Mouse (Mus musculus) liver, embryonic 16.5 days (tissue): ENCODE measurements around the gene Sec23b. TPM values are rescaled to one million over a fixed set of nuclear protein-coding genes. Genes with fewer than 3 reads are reported as not detected.
A peak's percentile ranks its signal among the peaks of the same experiment; 100 is the strongest.

Experiments used
- ATAC-seq: fragments of 200-750 bp; cut with Nextera tagmentation; 2 replicates; pipeline ENCODE4 v1.8.0; 2017; ENCODE audit warnings: low read depth, mild to moderate bottlenecking, moderate number of reproducible peaks, moderate library complexity
- H3K27ac ChIP-seq: fragments of 300-500 bp; sonication (generic); 2 replicates; pipeline ENCODE4 v1.5.1; 2014; ENCODE audit warnings: mild to moderate bottlenecking, low read length
- H3K27me3 ChIP-seq: fragments of 300-500 bp; sonication (generic); 2 replicates; pipeline ENCODE4 v1.6.1; 2014; ENCODE audit warnings: low read depth, low read length, mixed read lengths; ENCODE audit not compliant: control insufficient read depth, insufficient read depth
- H3K36me3 ChIP-seq: fragments of 300-500 bp; sonication (generic); 2 replicates; pipeline ENCODE4 v1.6.1; 2014; ENCODE audit warnings: mild to moderate bottlenecking; ENCODE audit not compliant: control insufficient read depth, insufficient read depth
- H3K4me1 ChIP-seq: fragments of 300-500 bp; sonication (generic); 2 replicates; pipeline ENCODE4 v1.6.1; 2014; ENCODE audit warnings: low read depth, low read length, mixed read lengths; ENCODE audit not compliant: control insufficient read depth
- H3K4me2 ChIP-seq: fragments of 300-500 bp; sonication (generic); 2 replicates; pipeline ENCODE4 v1.6.1; 2014; ENCODE audit warnings: low read depth, low read length, mixed read lengths
- H3K4me3 ChIP-seq: fragments of 300-500 bp; sonication (generic); 2 replicates; pipeline ENCODE4 v1.5.1; 2014; ENCODE audit warnings: low read depth, mild to moderate bottlenecking, low read length
- H3K9ac ChIP-seq: fragments of 300-500 bp; sonication (generic); 2 replicates; pipeline ENCODE4 v1.6.1; 2014; ENCODE audit warnings: low read depth, low read length
- H3K9me3 ChIP-seq: fragments of 300-500 bp; sonication (generic); replicated peaks from 2 replicates; pipeline ENCODE4 v1.6.1; 2016; ENCODE audit warnings: low read length; ENCODE audit not compliant: control insufficient read depth
- WGBS: fragments of 180-500 bp; shearing (Covaris S2); extraction: QIAGEN DNeasy Blood & Tissue Kit; methylation state at CpG from one replicate; pipeline ENCODE4 v1.1.7; 2014; ENCODE audit not compliant: insufficient replicate concordance; 5-methylcytosine and 5-hydroxymethylcytosine counted together
- polyA plus RNA-seq: library from polyadenylated mRNA; unstranded; fragments of >200 nt; fragmentation: Nextera tagmentation; extraction: Ambion mirVana; gene quantifications from 2 replicates; pipeline ENCODE4 v1.2.1, GENCODE M21; 2015

Gene Sec23b
- polyA plus RNA-seq, 1 experiment from 2014 or later: 44.0 TPM

GRCm38 (mm10) chr2:144593951-144594651, 38.1 kb downstream of the Sec23b start, which contains the start of gene Smim26:
Gene Smim26, plus strand, starts transcription at chr2:144594054.
- Histone ChIP-seq H3K27me3 (no peaks in the 10 kb centered on the region), H3K4me1 (no peaks in the 10 kb centered on the region; the same call in 1 of the 2 replicates), H3K4me3 (peak within 1 kb of the TSS; percentile 67), H3K27ac (no peak within 1 kb of the TSS), H3K4me2 (peak within 1 kb of the TSS; percentile 63), H3K9ac (peak within 1 kb of the TSS; percentile 64), H3K36me3 (no peaks in the 10 kb centered on the region; the same call in 1 of the 2 replicates), H3K9me3 (no peaks in the 10 kb centered on the region)
- under 1% methylated on average over 31 of the region's 31 CpGs for WGBS
- peak; percentile 96 for ATAC-seq

- Histone ChIP-seq H3K4me3 (no peak overlapping the region), H3K27me3 (no peaks in the 10 kb centered on the region), H3K4me2 (no peak overlapping the region), H3K36me3 (no peaks in the 10 kb centered on the region), H3K9me3 (no peaks in the 10 kb centered on the region), H3K27ac (no peak overlapping the region), H3K9ac (no peak overlapping the region), H3K4me1 (peaks cover 8% of the 10 kb centered on the region)
- no peak for ATAC-seq
- 56% methylated on average over 2 of the region's 2 CpGs for WGBS
These were observed 42.0 kb downstream of the Sec23b start for GRCm38 (mm10) chr2:144598006-144598405.

GRCm38 (mm10) chr2:144599831-144600687, 44.0 kb downstream of the Sec23b start, which contains the start of gene Dtd1:
Gene Dtd1, plus strand, starts transcription at chr2:144599897.
- Histone ChIP-seq H3K4me3 (peak within 1 kb of the TSS; percentile 79), H3K4me1 (peaks cover 8% of the 10 kb centered on the region), H3K9me3 (no peaks in the 10 kb centered on the region), H3K27me3 (no peaks in the 10 kb centered on the region), H3K4me2 (peak within 1 kb of the TSS; percentile 86), H3K36me3 (no peaks in the 10 kb centered on the region), H3K9ac (peak within 1 kb of the TSS; percentile 83), H3K27ac (no peak within 1 kb of the TSS)
- ATAC-seq: peak; percentile 95
- WGBS: under 1% methylated on average over 50 of the region's 50 CpGs

GRCm38 (mm10) chr2:144601576-144601975, 45.5 kb downstream of the Sec23b start:
- no peaks in the 10 kb centered on the region for H3K27me3 ChIP-seq
- no peak overlapping the region for H3K4me2 ChIP-seq
- no peaks in the 10 kb centered on the region for H3K9me3 ChIP-seq
- ATAC-seq: no peak
- H3K4me1 ChIP-seq: peaks cover 8% of the 10 kb centered on the region
- H3K4me3 ChIP-seq: no peak overlapping the region
- H3K36me3 ChIP-seq: no peaks in the 10 kb centered on the region
- H3K9ac ChIP-seq: no peak overlapping the region
- 83% methylated on average over 1 of the region's 1 CpGs for WGBS
- no peak overlapping the region for H3K27ac ChIP-seq

GRCm38 (mm10) chr2:144613956-144614355, 57.9 kb downstream of the Sec23b start:
- Histone ChIP-seq H3K4me1 (peaks cover 3% of the 10 kb centered on the region), H3K27me3 (no peaks in the 10 kb centered on the region), H3K27ac (no peak overlapping the region), H3K4me2 (no peak overlapping the region), H3K9me3 (no peaks in the 10 kb centered on the region), H3K4me3 (no peak overlapping the region), H3K9ac (no peak overlapping the region), H3K36me3 (no peaks in the 10 kb centered on the region)
- ATAC-seq: no peak
- whole genome bisulfite sequencing: 76% methylated on average over 6 of the region's 6 CpGs

GRCm38 (mm10) chr2:144617074-144617874, 61.2 kb downstream of the Sec23b start:
- WGBS: 48% methylated on average over 16 of the region's 16 CpGs
- Histone ChIP-seq H3K4me3 (no peak overlapping the region), H3K4me1 (peaks cover 3% of the 10 kb centered on the region), H3K9ac (no peak overlapping the region), H3K27me3 (no peaks in the 10 kb centered on the region), H3K9me3 (no peaks in the 10 kb centered on the region), H3K4me2 (no peak overlapping the region), H3K36me3 (no peaks in the 10 kb centered on the region), H3K27ac (no peak overlapping the region)
- ATAC-seq: peak; percentile 65

GRCm38 (mm10) chr2:144621491-144621890, 65.5 kb downstream of the Sec23b start:
- H3K9ac ChIP-seq: no peak overlapping the region
- no peak for ATAC-seq
- 86% methylated on average over 6 of the region's 6 CpGs for WGBS

GRCm38 (mm10) chr2:144633551-144633950, 77.5 kb downstream of the Sec23b start:
- no peak overlapping the region for H3K9ac ChIP-seq
- no peak overlapping the region for H3K27ac ChIP-seq
- ATAC-seq: no peak
- no peaks in the 10 kb centered on the region for H3K27me3 ChIP-seq
- no peak overlapping the region for H3K4me2 ChIP-seq
- H3K4me3 ChIP-seq: no peak overlapping the region
- no peaks in the 10 kb centered on the region for H3K4me1 ChIP-seq
- no peaks in the 10 kb centered on the region for H3K9me3 ChIP-seq
- H3K36me3 ChIP-seq: no peaks in the 10 kb centered on the region
- WGBS: 69% methylated on average over 2 of the region's 2 CpGs

More at GRCm38 (mm10) chr2:144621491-144621890, 65.5 kb downstream of the Sec23b start:
- Histone ChIP-seq H3K4me3 (no peak overlapping the region), H3K27me3 (no peaks in the 10 kb centered on the region), H3K9me3 (no peaks in the 10 kb centered on the region), H3K27ac (no peak overlapping the region), H3K4me2 (no peak overlapping the region), H3K36me3 (no peaks in the 10 kb centered on the region), H3K4me1 (peaks cover 3% of the 10 kb centered on the region)
